Mouse (Mus musculus) testis, adult 2 months (tissue): ENCODE data around the gene Dnase2a.

Source experiments
- CTCF ChIP-seq: fragments of 200-500 bp; IDR thresholded peaks from 2 replicates; pipeline ENCODE4 v1.5.1; 2012; ENCODE audit warnings: low read depth, mild to moderate bottlenecking, inconsistent platforms, low read length, moderate library complexity; ENCODE audit not compliant: control insufficient read depth, insufficient read depth, insufficient replicate concordance
- POLR2A ChIP-seq: fragments of 200-500 bp; IDR thresholded peaks from 2 replicates; pipeline ENCODE4 v1.6.1; 2012; ENCODE audit warnings: low read depth, mild to moderate bottlenecking, inconsistent platforms, low read length, moderate library complexity; ENCODE audit not compliant: control insufficient read depth

DNA sequence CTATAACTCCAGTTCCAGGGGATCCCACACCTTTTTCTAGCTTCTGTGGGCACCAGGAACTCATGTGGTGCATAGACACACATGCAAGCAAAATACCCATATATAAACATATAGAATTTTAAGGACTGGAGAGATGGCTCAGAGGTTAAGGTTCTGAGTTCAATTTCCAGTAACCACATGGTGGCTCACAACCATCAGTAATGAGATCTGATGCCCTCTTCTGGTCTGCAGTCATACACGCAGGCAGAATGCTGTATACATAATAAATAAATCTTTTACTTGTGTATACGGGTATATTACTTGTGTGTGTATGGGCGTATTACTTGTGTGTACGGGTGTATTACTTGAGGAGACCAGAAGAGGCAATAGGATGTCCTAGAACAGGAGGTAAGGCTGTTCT, 55.6 kb downstream of the Dnase2a start:
- TF ChIP-seq CTCF, result no peak
- TF ChIP-seq POLR2A, result no peak
